Comparison of ENCODE assay signal across 20 mouse cellular contexts in the genomic region with DNA sequence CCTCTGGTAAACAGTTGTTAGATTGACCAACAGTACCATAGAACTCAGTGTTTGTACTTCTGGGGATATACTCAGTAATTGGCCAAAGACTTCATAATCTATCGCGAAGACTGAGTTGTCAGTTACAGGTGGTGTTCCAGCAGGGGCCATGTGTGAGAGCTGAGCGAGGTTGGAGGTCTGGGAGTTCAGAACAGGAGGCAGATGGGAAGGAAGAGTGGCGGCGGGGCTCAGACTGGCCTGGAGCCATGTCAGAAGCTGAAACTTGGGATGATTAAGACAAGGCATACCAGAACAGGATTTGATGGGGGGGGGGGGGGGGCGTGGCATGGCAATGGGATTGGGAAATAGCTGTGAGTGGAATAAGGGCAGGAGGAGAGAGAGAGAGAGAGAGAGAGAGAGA.
DNase-seq lines count a peak whose midpoint lies in the region; ATAC-seq lines count a peak whose summit lies in the region.
"Had no signal": no experiment of that assay in that cellular context is flagged by ENCODE, and none has a peak within 500 bp of the region (broad histone marks: within the 10 kb centered on the region; RNA-seq: fewer than 3 reads in every experiment).

No protein-coding gene starts in this region.

- intact Hi-C loops in left cerebral cortex, postnatal 4 days (cut with DNase I), result no loop called here

- H3K27ac ChIP-seq in midbrain, embryonic 11.5 days (ENCODE audit: low read depth, low read length), result no peak overlapping the region
- no peak overlapping the region for H3K27ac ChIP-seq in midbrain, embryonic 13.5 days
- H3K27ac ChIP-seq: embryonic facial prominence, embryonic 13.5 days; embryonic facial prominence, embryonic 15.5 days; forebrain, embryonic 10.5 days; forebrain, embryonic 12.5 days had no signal

- no peak overlapping the region for H3K9ac ChIP-seq in midbrain, embryonic 11.5 days (ENCODE audit: low read length)
- no peak overlapping the region for H3K9ac ChIP-seq in midbrain, embryonic 13.5 days (replicated peaks)
- H3K9ac ChIP-seq: embryonic facial prominence, embryonic 13.5 days; embryonic facial prominence, embryonic 15.5 days; forebrain, embryonic 12.5 days had no signal

- H3K4me2 ChIP-seq in midbrain, embryonic 11.5 days, result no peak overlapping the region
- H3K4me2 ChIP-seq in midbrain, embryonic 13.5 days (replicated peaks), result no peak overlapping the region
- H3K4me2 ChIP-seq: embryonic facial prominence, embryonic 13.5 days; embryonic facial prominence, embryonic 15.5 days; forebrain, embryonic 12.5 days had no signal

- no peak for ATAC-seq in midbrain, embryonic 11.5 days (ENCODE audit: low FRiP score)
- no peak for ATAC-seq in midbrain, embryonic 13.5 days
- ATAC-seq: forebrain, embryonic 14.5 days; forebrain, embryonic 16.5 days had no signal

- H3K36me3 ChIP-seq in midbrain, embryonic 11.5 days (ENCODE audit: control insufficient read depth, insufficient read depth, low read length), result no peaks in the 10 kb centered on the region
- H3K36me3 ChIP-seq in midbrain, embryonic 13.5 days, result no peaks in the 10 kb centered on the region
- H3K36me3 ChIP-seq: embryonic facial prominence, embryonic 13.5 days; embryonic facial prominence, embryonic 15.5 days; forebrain, embryonic 10.5 days; forebrain, embryonic 12.5 days had no signal

- H3K4me3 ChIP-seq in midbrain, embryonic 11.5 days (ENCODE audit: low read depth, low read length), result no peak overlapping the region
- H3K4me3 ChIP-seq in midbrain, embryonic 13.5 days (replicated peaks), result no peak overlapping the region
- H3K4me3 ChIP-seq: embryonic facial prominence, embryonic 13.5 days; embryonic facial prominence, embryonic 15.5 days; erythroblast, embryonic 14.5 days; forebrain, embryonic 10.5 days; forebrain, embryonic 12.5 days had no signal

- H3K9me3 ChIP-seq in midbrain, embryonic 11.5 days (ENCODE audit: control insufficient read depth, low read length), result no peaks in the 10 kb centered on the region
- H3K9me3 ChIP-seq in midbrain, embryonic 13.5 days, result no peaks in the 10 kb centered on the region
- H3K9me3 ChIP-seq: embryonic facial prominence, embryonic 13.5 days; embryonic facial prominence, embryonic 15.5 days; forebrain, embryonic 10.5 days; forebrain, embryonic 12.5 days had no signal

- H3K4me1 ChIP-seq in midbrain, embryonic 11.5 days (ENCODE audit: control insufficient read depth, insufficient read depth, low read length), result no peaks in the 10 kb centered on the region
- peaks cover 17% of the 10 kb centered on the region for H3K4me1 ChIP-seq in midbrain, embryonic 13.5 days (replicated peaks)

- H3K27me3 ChIP-seq in midbrain, embryonic 11.5 days (ENCODE audit: control insufficient read depth, insufficient read depth, low read length), result no peaks in the 10 kb centered on the region
- H3K27me3 ChIP-seq in midbrain, embryonic 13.5 days, result no peaks in the 10 kb centered on the region
- H3K27me3 ChIP-seq: embryonic facial prominence, embryonic 13.5 days; embryonic facial prominence, embryonic 15.5 days; forebrain, embryonic 12.5 days had no signal

- WGBS in midbrain, embryonic 11.5 days, result 93% methylated on average over 5 of the region's 6 CpGs
- 86% methylated on average over 6 of the region's 6 CpGs for WGBS in midbrain, embryonic 13.5 days

- DNase-seq in cerebellum, postnatal 14 days, result peak; percentile 40 to 61
- no peak for DNase-seq in cerebellum, adult 11-12 months
- peak; percentile 57 for DNase-seq in left cerebral cortex, postnatal 4 days
- DNase-seq in left cerebral cortex, adult 11 months (ENCODE audit: low spot score), result no peak
- DNase-seq in midbrain, embryonic 11.5 days (ENCODE audit: low spot score, missing footprints), result peak; percentile 68
- DNase-seq: adrenal gland, adult 2 months; adrenal gland, postnatal 10 days; adrenal gland, postnatal 25 days; cerebellum, adult 11 months; cerebellum, adult 8-10 months; cerebellum, adult 9-11 months; embryo, embryonic 11 days had no signal

Comparison
In these comparisons a context has a peak if more than half of its experiments do, and no peak if none do; other contexts are left out.
1. DNase-seq: peak in cerebellum, postnatal 14 days (2 of 2), left cerebral cortex, postnatal 4 days (single experiment) and midbrain, embryonic 11.5 days (single experiment); none in cerebellum, adult 11-12 months (single experiment) and left cerebral cortex, adult 11 months (single experiment).